ENCODE assay signal across 9 mouse cellular contexts in the genomic region with DNA sequence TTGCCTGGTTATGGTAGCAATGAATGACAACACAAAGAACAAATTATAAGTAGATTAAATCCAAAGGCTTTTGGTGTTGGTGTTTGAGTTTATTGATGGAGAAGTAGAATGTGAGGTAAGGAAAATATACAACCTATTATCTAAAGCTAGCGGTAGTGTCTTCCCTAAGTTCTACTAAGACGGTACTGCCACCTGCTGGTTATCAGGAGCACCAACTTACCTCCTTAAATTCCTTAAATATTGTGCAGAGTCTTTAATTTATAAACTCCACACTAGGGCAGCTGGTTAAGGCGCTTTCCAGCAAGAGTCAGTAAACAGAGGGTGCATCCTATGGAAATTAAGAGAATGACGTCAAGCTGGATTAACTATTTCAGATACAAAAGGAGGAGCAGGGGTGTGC. TPM values are rescaled to one million over a fixed set of nuclear protein-coding genes. Genes with fewer than 3 reads are reported as not detected.
DNase-seq lines count a peak whose midpoint lies in the region; ATAC-seq and TF ChIP-seq lines count a peak whose summit lies in the region.
"Had no signal": no experiment of that assay in that cellular context is flagged by ENCODE, and none has a peak within 500 bp of the region (broad histone marks: within the 10 kb centered on the region; RNA-seq: fewer than 3 reads in every experiment).

No protein-coding gene starts in this region.

- no peak overlapping the region for H3K4me3 ChIP-seq in cerebellum, adult 2 months (replicated peaks; ENCODE audit: insufficient read depth, low read depth, low read length)
- H3K4me3 ChIP-seq in limb, embryonic 14.5 days (replicated peaks; ENCODE audit: low read length) = no peak overlapping the region
- H3K4me3 ChIP-seq in limb, embryonic 10.5 days = no peak overlapping the region
- no peak overlapping the region for H3K4me3 ChIP-seq in forebrain, embryonic 15.5 days

- ATAC-seq in limb, embryonic 14.5 days (ENCODE audit: low FRiP score, low read depth) = no peak
- peak; percentile 70; the same call in 1 of the 2 replicates for ATAC-seq in frontal cortex, adult (ENCODE audit: low TSS enrichment)
- no peak for ATAC-seq in forebrain, embryonic 15.5 days (replicated peaks)

- H3K36me3 ChIP-seq in limb, embryonic 14.5 days (ENCODE audit: control insufficient read depth, insufficient read depth, low read length) = peaks cover 90% of the 10 kb centered on the region
- peaks cover 96% of the 10 kb centered on the region for H3K36me3 ChIP-seq in limb, embryonic 10.5 days
- H3K36me3 ChIP-seq in forebrain, embryonic 15.5 days = peaks cover 12% of the 10 kb centered on the region; the same call in 1 of the 2 replicates
- H3K36me3 ChIP-seq: G1E had no signal

- no peak overlapping the region for H3K9ac ChIP-seq in limb, embryonic 14.5 days (ENCODE audit: low read depth, low read length, severe bottlenecking)
- H3K9ac ChIP-seq in forebrain, embryonic 15.5 days (replicated peaks) = no peak overlapping the region

- peak; percentile 20 to 28 for DNase-seq in cerebellum, adult 2 months
- no peak for DNase-seq in cerebellum, adult 11-12 months
- peak; percentile 78 for DNase-seq in limb, embryonic 14.5 days (ENCODE audit: low spot score)
- no peak for DNase-seq in limb, embryonic 10.5 days (ENCODE audit: low spot score)
- peak; percentile 70 for DNase-seq in adipocyte (ENCODE audit: low spot score)
- peak; percentile 72 for DNase-seq in lung, postnatal 14 days

- TF ChIP-seq CTCF in cerebellum, adult 2 months (IDR thresholded peaks at IDR 0.05; ENCODE audit: borderline replicate concordance, insufficient read depth, low read depth, low read length) = no peak

- no peak overlapping the region for H3K27ac ChIP-seq in cerebellum, adult 2 months (ENCODE audit: insufficient read depth, low read length)
- no peak overlapping the region for H3K27ac ChIP-seq in limb, embryonic 14.5 days (replicated peaks; ENCODE audit: low read depth, low read length)
- no peak overlapping the region for H3K27ac ChIP-seq in limb, embryonic 10.5 days
- no peak overlapping the region for H3K27ac ChIP-seq in forebrain, embryonic 15.5 days (replicated peaks)

- 42% methylated on average over 4 of the region's 4 CpGs for WGBS in cerebellum, adult 2 months
- 45% methylated on average over 4 of the region's 4 CpGs for WGBS in limb, embryonic 14.5 days
- WGBS in limb, embryonic 10.5 days = 54% methylated on average over 4 of the region's 4 CpGs
- WGBS in forebrain, embryonic 15.5 days = 47% methylated on average over 4 of the region's 4 CpGs

- no peak for TF ChIP-seq POLR2A in cerebellum, adult 2 months (IDR thresholded peaks at IDR 0.05; ENCODE audit: borderline replicate concordance, insufficient read depth, low read length)
- no peak for TF ChIP-seq POLR2A in limb, embryonic 14.5 days (IDR thresholded peaks at IDR 0.05; ENCODE audit: borderline replicate concordance, extremely low read depth, insufficient read depth, insufficient read length)

- no peaks in the 10 kb centered on the region for H3K9me3 ChIP-seq in limb, embryonic 14.5 days (ENCODE audit: control insufficient read depth, low read length)
- no peaks in the 10 kb centered on the region for H3K9me3 ChIP-seq in limb, embryonic 10.5 days (replicated peaks)
- no peaks in the 10 kb centered on the region for H3K9me3 ChIP-seq in forebrain, embryonic 15.5 days
- H3K9me3 ChIP-seq: G1E had no signal

- no peaks in the 10 kb centered on the region for H3K4me1 ChIP-seq in cerebellum, adult 2 months (ENCODE audit: control insufficient read depth, insufficient read depth, low read length)
- no peaks in the 10 kb centered on the region for H3K4me1 ChIP-seq in limb, embryonic 14.5 days (ENCODE audit: control insufficient read depth, insufficient read depth, low read length)
- H3K4me1 ChIP-seq in limb, embryonic 10.5 days = no peaks in the 10 kb centered on the region
- no peaks in the 10 kb centered on the region for H3K4me1 ChIP-seq in forebrain, embryonic 15.5 days

- H3K4me2 ChIP-seq in limb, embryonic 14.5 days (replicated peaks; ENCODE audit: low read depth, low read length, severe bottlenecking) = no peak overlapping the region
- no peak overlapping the region for H3K4me2 ChIP-seq in forebrain, embryonic 15.5 days (replicated peaks)

- no peaks in the 10 kb centered on the region for H3K27me3 ChIP-seq in cerebellum, adult 2 months (ENCODE audit: control insufficient read depth, insufficient read depth, low read length)
- no peaks in the 10 kb centered on the region for H3K27me3 ChIP-seq in limb, embryonic 14.5 days (ENCODE audit: control insufficient read depth, insufficient read depth, low read length)
- H3K27me3 ChIP-seq in limb, embryonic 10.5 days (ENCODE audit: low read depth, poor library complexity, severe bottlenecking) = no peaks in the 10 kb centered on the region
- no peaks in the 10 kb centered on the region for H3K27me3 ChIP-seq in forebrain, embryonic 15.5 days

RNA-seq across cellular contexts. Expression of gene Agbl3, which starts 20.2 kb away (rescaled TPM):
- polyA plus RNA-seq in cerebellum, adult 2 months (2012; rRNA removed) = 15.9 and 16.4 TPM in 2 replicates
- polyA plus RNA-seq in limb, embryonic 14.5 days (2012; rRNA removed) = 10.7 and 11.3 TPM in 2 replicates
- 8.2 and 10.0 TPM in 2 replicates for polyA plus RNA-seq in limb, embryonic 14.5 days (2014; fragmentation: Nextera tagmentation; extraction: Ambion mirVana)
- 2.2 and 4.7 TPM in 2 replicates for polyA plus RNA-seq in limb, embryonic 10.5 days (2016; fragmentation: Nextera tagmentation; extraction: Ambion mirVana)
- 8.9 and 10.9 TPM in 2 replicates for polyA plus RNA-seq in forebrain, embryonic 15.5 days (2015; fragmentation: Nextera tagmentation; extraction: Ambion mirVana)
- polyA plus RNA-seq: G1E had no signal

Comparison
In these comparisons a context has a peak if more than half of its experiments do, and no peak if none do; other contexts are left out.
1. DNase-seq: peak in cerebellum, adult 2 months (2 of 2), limb, embryonic 14.5 days (single experiment), adipocyte (single experiment) and lung, postnatal 14 days (single experiment); none in cerebellum, adult 11-12 months (single experiment) and limb, embryonic 10.5 days (single experiment).